Mouse (Mus musculus) stomach, postnatal 0 days (tissue): ENCODE measurements around the gene Atp7a.

ENCODE experiments used
- CTCF ChIP-seq: IDR thresholded peaks from 2 replicates; pipeline ENCODE4 v1.5.1; 2016; ENCODE audit warnings: antibody characterized with exemption, low read depth, mild to moderate bottlenecking, moderate library complexity
- EP300 ChIP-seq: optimal IDR thresholded peaks from 2 replicates; pipeline ENCODE3; 2016; ENCODE audit warnings: antibody characterized with exemption

DNA sequence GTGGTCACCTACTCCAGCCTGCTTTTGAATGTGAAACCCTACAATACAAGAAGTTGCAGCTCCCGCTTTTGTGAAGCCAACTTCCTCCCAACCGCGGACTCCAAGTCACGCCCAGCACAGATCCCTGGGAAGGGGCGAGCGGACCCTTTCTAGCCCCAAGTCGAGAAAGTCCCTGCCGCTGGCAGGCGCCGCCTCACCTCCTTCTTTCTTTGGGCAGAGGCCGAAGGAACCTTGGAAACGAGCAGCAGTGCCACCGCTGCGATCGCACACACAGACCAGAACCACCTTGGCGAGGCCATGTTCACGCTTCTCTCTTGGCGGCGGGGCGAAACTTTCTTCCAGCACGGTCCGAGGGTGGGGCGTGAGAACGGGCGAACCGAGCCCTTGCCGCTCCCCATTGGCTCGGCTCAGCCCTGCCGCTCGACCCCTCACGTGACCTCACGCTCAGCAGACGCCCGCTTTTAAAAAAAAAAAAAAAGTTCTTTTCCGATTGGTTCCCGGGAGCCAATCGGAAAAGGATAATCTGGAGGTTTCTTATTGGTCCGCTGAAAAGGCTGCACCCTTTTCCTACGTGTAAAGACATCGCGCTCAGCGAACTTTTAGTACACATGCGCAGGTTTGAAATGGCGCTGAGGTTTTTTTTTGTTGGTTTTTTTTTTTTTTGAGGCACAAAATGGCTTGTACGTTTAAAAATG lies 15.5 kb upstream of the Atp7a start, which contains the start of gene Magt1:
- TF ChIP-seq CTCF (no peak), EP300 (no peak)
